Mouse (Mus musculus) spleen, embryonic (tissue): Measurements from ENCODE around the gene Naxd.

Experiments used
- CTCF ChIA-PET: fragments of 350-600 bp; sonication (Branson Sonifier 250); formaldehyde crosslinking; loops from one replicate; lab custom pipeline; 2022; lab: Charles Lee

The Naxd gene

DNA sequence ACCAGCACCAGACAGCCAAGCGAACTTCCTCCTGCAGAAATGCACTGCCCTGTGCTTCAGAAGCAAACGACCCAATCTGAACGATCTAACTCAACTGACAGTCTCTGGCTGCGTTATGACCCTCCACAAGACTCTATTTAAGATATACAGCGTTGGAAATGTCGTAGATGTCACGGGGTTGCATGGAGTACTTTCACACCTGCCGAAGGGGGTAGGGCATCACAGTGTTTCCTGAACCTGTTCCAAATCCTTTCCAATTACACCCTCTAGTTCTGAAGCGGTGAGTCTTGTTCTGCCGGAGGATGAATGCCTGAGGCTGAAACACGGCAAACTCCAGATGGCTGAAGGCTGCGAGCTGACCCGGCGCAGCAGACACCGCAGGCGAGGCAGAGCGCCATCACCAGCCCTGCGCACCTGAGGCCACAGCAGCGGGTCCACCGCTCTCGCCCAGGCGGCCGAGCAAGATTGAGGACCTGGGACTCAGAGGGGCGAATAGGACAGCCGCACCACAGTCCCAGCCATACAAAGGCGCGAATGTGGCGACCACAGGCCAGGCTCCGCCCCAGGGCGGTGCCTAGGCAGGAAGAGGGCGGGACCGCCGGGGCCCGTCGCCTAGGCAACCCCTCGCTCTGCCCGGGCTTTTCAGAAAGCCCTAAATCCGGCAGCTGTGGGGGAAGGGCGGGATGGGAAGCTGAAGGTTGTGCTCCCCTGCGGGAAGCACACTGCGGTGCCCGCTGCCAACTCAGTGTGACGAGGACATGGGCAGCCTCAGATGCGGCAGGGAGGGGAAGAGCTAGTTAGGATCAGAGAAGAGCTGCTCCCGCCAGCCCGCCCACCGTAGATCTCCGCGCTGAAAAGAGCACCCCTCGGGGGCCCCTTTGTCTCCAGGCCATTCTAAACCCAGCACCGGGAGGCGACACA, 57.8 kb downstream of the Naxd start, which contains the start of gene Ing1:
Gene Ing1, plus strand, starts transcription at position 773 of the 921 bp plus-strand sequence.
- CTCF ChIA-PET, result interaction anchor here (0.5 to 0.6 kb wide), 2 partner anchors 7 to 19 kb away, joined by 4 to 15 read pairs; no protein-coding TSS in a partner anchor

GRCm38 (mm10) chr8:11555720-11556591, 58.6 kb downstream of the Naxd start:
- CTCF ChIA-PET, result interaction anchor here (0.5 to 0.7 kb wide), 3 partner anchors 7 to 10 kb away, joined by 5 to 15 read pairs (median 9); no protein-coding TSS in a partner anchor

DNA sequence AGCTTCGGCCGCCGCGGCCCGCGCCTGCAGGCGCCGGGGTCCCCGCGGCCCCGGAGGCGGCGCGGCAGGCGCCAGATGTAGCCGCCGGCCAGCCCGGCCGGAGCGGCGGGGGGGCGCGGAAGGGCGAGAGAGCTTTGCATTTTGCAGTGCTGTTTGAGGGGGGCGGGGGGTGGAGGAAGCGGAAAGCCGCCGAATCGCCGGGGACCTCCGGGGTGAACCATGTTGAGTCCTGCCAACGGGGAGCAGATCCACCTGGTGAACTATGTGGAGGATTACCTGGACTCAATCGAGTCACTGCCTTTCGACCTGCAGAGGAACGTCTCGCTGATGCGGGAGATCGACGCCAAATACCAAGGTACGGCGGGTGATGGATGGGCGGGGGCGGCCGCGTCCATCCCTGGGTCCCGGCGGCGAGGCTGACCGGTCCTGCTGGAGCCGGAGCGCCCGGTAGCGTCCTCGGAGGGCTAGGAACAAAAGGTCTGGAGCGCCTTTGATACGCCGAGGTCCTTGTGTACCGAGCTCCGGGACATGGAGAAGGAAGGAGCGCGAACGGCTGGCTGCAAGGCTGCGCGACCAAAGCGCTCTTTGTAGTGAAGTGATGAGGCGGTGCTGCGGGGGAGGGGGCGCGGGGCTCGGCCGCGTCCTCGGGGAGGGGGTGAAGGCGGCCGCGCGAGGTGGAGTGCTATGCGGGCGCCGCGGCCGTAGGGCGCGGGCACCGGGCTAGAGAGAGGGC, 59.6 kb downstream of the Naxd start:
- CTCF ChIA-PET, result interaction anchor here (0.7 kb wide), 2 partner anchors 8 to 11 kb away, joined by 5 to 9 read pairs; no protein-coding TSS in a partner anchor

GRCm38 (mm10) chr8:11557424-11557767, 60.1 kb downstream of the Naxd start:
- CTCF ChIA-PET, result interaction anchor here (0.6 kb wide), 1 partner anchor 108 kb away, joined by 8 read pairs; no protein-coding TSS in a partner anchor

DNA sequence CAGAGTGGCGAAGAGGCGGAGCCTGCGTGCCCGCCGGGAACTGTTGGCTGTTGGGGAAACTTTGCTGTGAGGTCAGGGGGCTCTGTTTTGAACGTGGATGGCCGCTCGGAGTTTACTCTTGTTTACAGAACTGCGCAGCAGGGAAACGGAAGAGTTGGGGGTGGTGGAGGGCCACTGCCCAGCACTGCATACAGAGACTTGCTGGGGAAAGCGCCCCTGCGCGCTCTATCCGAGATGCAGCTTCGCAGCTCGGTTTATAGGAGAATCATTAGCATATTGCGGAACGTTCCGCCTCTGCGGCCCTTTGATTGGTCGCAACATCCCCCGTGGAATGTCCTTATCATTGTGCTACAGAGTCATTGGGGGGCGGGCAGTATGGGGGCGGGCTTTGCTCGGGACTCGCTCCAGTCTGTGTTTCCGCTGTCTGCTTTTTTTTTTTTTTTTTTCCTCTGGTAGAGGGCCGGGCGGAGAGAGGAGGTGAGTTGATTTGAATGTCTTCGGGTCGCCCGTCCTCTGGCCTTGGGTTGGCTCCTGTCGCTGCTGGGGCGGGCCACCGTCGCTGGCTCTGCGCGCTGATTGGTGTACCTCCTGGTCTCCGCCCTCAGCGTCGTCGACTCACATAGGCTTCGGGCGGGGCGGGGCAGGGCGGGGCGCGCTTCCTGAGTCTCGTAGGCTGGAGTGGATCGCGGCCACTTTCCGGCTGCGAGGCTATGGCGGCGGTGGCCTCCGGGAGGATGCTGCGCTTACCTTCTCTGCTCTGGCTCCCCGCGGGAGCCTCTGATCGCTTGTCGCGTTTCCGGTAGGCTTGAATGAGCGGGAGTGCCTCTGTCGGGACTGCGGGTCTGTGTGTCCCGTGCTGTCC, 60.7 kb downstream of the Naxd start:
- CTCF ChIA-PET, result interaction anchor here (0.6 kb wide), 1 partner anchor 109 kb away, joined by 8 read pairs; no protein-coding TSS in a partner anchor

GRCm38 (mm10) chr8:11559511-11559910, 62.2 kb downstream of the Naxd start:
- CTCF ChIA-PET, result interaction anchor here (0.7 kb wide), 1 partner anchor 465 kb away, joined by 8 read pairs; no protein-coding TSS in a partner anchor

DNA sequence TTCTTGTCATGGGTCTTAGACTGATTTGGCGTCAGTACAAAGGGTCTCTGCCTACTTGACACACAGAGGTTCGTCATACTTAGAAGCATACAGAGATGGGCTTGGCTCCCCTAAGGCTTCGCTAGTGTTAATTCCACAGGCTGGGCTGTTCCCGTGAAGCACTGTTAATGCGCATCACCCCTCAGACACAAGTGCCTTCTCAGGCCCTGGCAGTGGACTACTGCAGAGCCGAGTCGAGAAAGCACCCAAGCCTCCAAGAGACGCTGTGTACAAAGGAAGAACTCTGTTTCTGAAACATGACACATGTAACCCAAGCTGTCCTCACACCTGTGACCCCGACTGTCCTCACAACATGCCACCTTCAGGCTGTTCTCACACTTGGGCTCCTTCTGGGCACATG, 62.9 kb downstream of the Naxd start:
- CTCF ChIA-PET, result no interaction called here

GRCm38 (mm10) chr8:11564236-11564635, 66.9 kb downstream of the Naxd start:
- CTCF ChIA-PET, result no interaction called here
